Mouse (Mus musculus) small intestine, adult 2 months (tissue): ENCODE measurements around the gene Polr1c.

Experiments used
- CTCF ChIP-seq: fragments of 200-500 bp; IDR thresholded peaks from 2 replicates; pipeline ENCODE4 v1.5.1; 2012; ENCODE audit warnings: low read depth, mild to moderate bottlenecking, control low read depth, inconsistent platforms, low read length, moderate library complexity, mixed read lengths; ENCODE audit not compliant: insufficient replicate concordance, insufficient read length; ENCODE audit errors: extremely low read depth
- POLR2A ChIP-seq: fragments of 200-500 bp; IDR thresholded peaks from 2 replicates; pipeline ENCODE4 v1.6.1; 2012; ENCODE audit warnings: low read depth, mild to moderate bottlenecking, control low read depth, inconsistent platforms, low read length, moderate library complexity

GRCm38 (mm10) chr17:46202421-46203071 lies 45.3 kb downstream of the Polr1c start, which contains the start of the genes Polh and Xpo5:
- TF ChIP-seq POLR2A, result 0 out of 2 replicates have a peak, but pooled peaks have one; percentile 22
- TF ChIP-seq CTCF, result no peak
